Mouse (Mus musculus) limb, embryonic 15.5 days (tissue): ENCODE measurements around the gene Accs. TPM values are rescaled to one million over a fixed set of nuclear protein-coding genes. Genes with fewer than 3 reads are reported as not detected.

Source experiments
- ATAC-seq: fragments of 200-750 bp; cut with Nextera tagmentation; 2 replicates; pipeline ENCODE4 v1.8.0; 2017; ENCODE audit warnings: low read depth, moderate TSS enrichment; ENCODE audit not compliant: insufficient number of reproducible peaks, low FRiP score, low TSS enrichment
- H3K27ac ChIP-seq: fragments of 300-500 bp; sonication (generic); 2 replicates; pipeline ENCODE4 v1.5.1; 2015; ENCODE audit warnings: moderate library complexity, mild to moderate bottlenecking, inconsistent platforms
- H3K27me3 ChIP-seq: fragments of 300-500 bp; sonication (generic); 2 replicates; pipeline ENCODE4 v1.6.1; 2015; ENCODE audit warnings: inconsistent platforms
- H3K36me3 ChIP-seq: fragments of 300-500 bp; sonication (generic); 2 replicates; pipeline ENCODE4 v1.6.1; 2015; ENCODE audit warnings: inconsistent platforms
- H3K4me1 ChIP-seq: fragments of 300-500 bp; sonication (generic); 2 replicates; pipeline ENCODE4 v1.6.1; 2015; ENCODE audit warnings: inconsistent platforms
- H3K4me2 ChIP-seq: fragments of 300-500 bp; sonication (generic); 2 replicates; pipeline ENCODE4 v1.6.1; 2015; ENCODE audit warnings: mild to moderate bottlenecking, inconsistent platforms
- H3K4me3 ChIP-seq: fragments of 300-500 bp; sonication (generic); 2 replicates; pipeline ENCODE4 v1.5.1; 2015; ENCODE audit warnings: mild to moderate bottlenecking, inconsistent platforms
- H3K9ac ChIP-seq: fragments of 300-500 bp; sonication (generic); 2 replicates; pipeline ENCODE4 v1.6.1; 2015; ENCODE audit warnings: inconsistent platforms
- H3K9me3 ChIP-seq: fragments of 300-500 bp; sonication (generic); 2 replicates; pipeline ENCODE4 v1.6.1; 2016; ENCODE audit warnings: inconsistent platforms
- WGBS: fragments of 180-500 bp; shearing (Covaris S2); methylation state at CpG from one replicate; pipeline ENCODE4 v1.1.7; 2015; 5-methylcytosine and 5-hydroxymethylcytosine counted together
- polyA plus RNA-seq: library from polyadenylated mRNA; unstranded; fragments of >200 nt; fragmentation: Nextera tagmentation; extraction: Ambion mirVana; gene quantifications from 2 replicates; pipeline ENCODE4 v1.2.1, GENCODE M21; 2015

The Accs gene
- polyA plus RNA-seq, 1 experiment from 2014 or later, result 7.8 TPM

DNA sequence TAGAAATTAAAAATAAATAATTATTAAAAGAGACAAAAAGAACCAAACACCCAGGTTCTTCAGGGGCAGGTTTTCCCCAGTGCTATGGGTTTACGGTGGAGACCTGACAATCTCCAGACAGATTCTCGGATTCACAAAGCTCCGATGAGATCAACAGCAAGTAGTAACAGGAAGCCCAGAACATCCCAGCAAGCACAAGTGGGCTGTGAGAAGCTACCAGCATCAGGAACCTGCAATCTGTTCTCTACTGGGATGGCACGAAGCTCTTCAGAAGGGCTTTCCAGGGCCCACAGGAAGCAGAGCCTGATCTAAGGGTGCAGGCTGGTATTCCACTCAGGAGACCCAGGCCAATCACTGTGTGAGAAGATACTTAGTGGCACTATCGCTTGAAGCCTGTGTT is 61.2 kb downstream of the Accs start:
- H3K27ac ChIP-seq, result no peak overlapping the region
- H3K9me3 ChIP-seq, result no peaks in the 10 kb centered on the region
- H3K4me1 ChIP-seq, result peaks cover 5% of the 10 kb centered on the region
- 82% methylated on average over 5 of the region's 5 CpGs for WGBS
- no peak for ATAC-seq
- no peak overlapping the region for H3K9ac ChIP-seq
- no peaks in the 10 kb centered on the region for H3K27me3 ChIP-seq
- peaks cover 52% of the 10 kb centered on the region for H3K36me3 ChIP-seq
- no peak overlapping the region for H3K4me3 ChIP-seq
- H3K4me2 ChIP-seq, result no peak overlapping the region

DNA sequence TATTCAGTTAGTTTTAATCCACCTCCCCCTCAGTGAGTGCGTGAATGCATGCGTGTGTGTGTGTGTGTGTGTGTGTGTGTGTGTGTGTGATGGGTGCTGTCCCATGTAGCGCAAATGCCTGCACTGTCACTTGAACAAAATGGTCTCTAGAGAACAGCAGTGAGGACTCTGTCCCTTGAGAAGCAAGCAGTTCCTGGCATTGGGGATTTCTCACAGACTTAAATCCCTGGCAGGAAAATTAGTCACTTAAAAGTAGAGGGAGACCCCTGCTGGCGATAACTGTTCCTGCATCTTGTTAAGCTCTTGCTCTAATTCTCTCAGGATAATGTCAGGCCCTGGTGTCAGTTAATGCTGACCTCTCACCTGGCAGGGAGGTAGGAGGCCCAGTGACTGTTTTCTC is 63.6 kb downstream of the Accs start:
- H3K9ac ChIP-seq, result no peak overlapping the region
- peaks cover 37% of the 10 kb centered on the region for H3K36me3 ChIP-seq
- no peak overlapping the region for H3K4me2 ChIP-seq
- 56% methylated on average over 4 of the region's 4 CpGs for WGBS
- peaks cover 16% of the 10 kb centered on the region; the same call in 1 of the 2 replicates for H3K4me1 ChIP-seq
- no peaks in the 10 kb centered on the region for H3K9me3 ChIP-seq
- H3K27me3 ChIP-seq, result no peaks in the 10 kb centered on the region
- no peak overlapping the region for H3K4me3 ChIP-seq
- H3K27ac ChIP-seq, result no peak overlapping the region
- no peak for ATAC-seq

DNA sequence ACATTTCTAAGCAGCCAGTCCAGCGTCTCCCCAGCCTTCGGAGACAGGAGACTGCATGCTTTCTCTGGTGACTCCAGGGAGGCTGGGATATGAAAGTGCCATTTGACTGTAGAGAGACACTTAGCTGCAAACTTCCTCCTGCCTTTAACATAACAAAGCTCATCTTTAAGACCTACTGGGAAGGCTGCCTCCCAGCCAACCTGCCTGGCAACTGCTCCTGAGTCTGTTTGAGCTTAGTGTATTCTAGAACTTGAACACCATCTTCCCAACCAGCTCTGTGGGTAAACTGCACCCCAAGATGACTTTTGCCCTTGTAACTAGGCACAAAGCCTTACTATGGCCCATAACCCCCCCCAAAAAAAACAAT is 64.3 kb downstream of the Accs start:
- Histone ChIP-seq H3K4me1 (peaks cover 20% of the 10 kb centered on the region; the same call in 1 of the 2 replicates), H3K9ac (no peak overlapping the region), H3K27ac (no peak overlapping the region), H3K36me3 (peaks cover 31% of the 10 kb centered on the region), H3K27me3 (no peaks in the 10 kb centered on the region), H3K4me3 (no peak overlapping the region), H3K4me2 (no peak overlapping the region), H3K9me3 (no peaks in the 10 kb centered on the region)
- no peak for ATAC-seq
- WGBS, result 52% methylated on average over 2 of the region's 2 CpGs

DNA sequence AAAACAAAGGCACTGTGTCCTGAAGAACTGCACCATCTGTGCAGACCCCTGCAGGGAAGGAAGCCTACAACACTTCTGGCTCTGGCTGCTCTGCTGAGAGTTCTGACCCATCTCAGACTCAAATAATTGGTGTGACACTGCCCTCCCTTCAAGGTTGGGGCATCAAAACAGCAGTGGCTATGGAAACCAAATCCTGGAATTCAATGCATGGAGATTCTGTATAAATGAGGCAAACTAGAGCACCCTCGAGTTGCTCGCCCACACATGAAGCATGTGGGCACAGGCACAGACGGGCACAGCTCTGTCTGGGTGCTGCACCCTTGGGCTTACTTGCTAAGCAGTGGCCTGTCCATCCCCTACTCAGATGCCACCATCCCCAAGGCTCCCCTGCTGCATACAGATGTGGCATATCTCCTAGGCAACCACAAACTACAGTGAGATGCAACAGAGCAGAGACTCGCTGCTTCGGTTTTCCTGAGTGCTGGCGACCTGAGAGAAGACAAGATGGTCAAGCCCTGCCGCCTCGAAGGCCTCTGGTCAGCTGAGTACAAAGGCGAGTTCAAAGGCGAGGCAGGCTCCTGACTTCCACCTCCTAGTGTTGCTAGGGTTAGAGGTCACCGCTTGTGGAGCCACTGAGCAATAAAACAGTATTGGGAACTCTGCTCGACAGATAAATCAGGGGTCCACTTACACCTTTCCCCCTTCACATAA is 64.9 kb downstream of the Accs start:
- Histone ChIP-seq H3K27me3 (no peaks in the 10 kb centered on the region), H3K4me2 (no peak overlapping the region), H3K27ac (no peak overlapping the region), H3K9me3 (no peaks in the 10 kb centered on the region), H3K9ac (no peak overlapping the region), H3K36me3 (peaks cover 26% of the 10 kb centered on the region), H3K4me1 (peaks cover 25% of the 10 kb centered on the region), H3K4me3 (no peak overlapping the region)
- ATAC-seq, result no peak
- WGBS, result 53% methylated on average over 12 of the region's 12 CpGs

DNA sequence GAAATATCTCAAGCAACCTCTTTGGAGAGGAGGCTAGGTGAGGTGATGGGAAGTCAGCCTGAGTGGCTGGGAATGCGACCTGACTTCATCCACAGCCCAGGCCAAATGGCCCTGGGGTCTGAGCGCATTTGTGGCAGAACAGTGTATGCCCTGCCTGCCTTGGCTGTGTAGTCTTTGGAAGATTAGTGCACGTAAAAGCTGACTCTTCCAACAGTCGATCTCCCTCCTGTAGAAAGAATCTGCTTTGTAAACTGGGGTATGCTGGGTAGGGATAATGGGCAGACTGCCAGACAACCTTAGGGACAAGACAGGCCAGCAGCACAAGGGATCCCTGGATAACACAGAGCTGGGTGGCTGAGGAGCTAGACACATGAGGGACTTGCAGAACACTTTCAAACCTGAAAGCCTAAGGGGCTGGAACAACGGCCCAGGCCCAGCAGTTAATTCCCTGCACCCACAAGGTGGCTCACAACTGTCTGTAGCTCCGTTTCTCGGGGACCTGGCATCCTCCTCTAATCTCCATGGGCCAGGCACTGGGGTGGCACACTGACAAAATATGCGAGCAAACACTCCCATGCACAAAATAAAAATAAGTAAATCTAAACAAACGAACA is 65.7 kb downstream of the Accs start:
- Histone ChIP-seq H3K4me2 (no peak overlapping the region), H3K36me3 (peaks cover 22% of the 10 kb centered on the region), H3K4me1 (peaks cover 34% of the 10 kb centered on the region), H3K27ac (no peak overlapping the region), H3K9me3 (no peaks in the 10 kb centered on the region), H3K4me3 (no peak overlapping the region), H3K27me3 (no peaks in the 10 kb centered on the region), H3K9ac (no peak overlapping the region)
- no peak for ATAC-seq
- WGBS, result 68% methylated on average over 9 of the region's 9 CpGs

Other genes starting within 250 kb of the Accs start
- 2.1 and 2.4 TPM in 2 replicates for gene Alx4, start 207.6 kb downstream of the Accs start, polyA plus RNA-seq
- gene Ext2, start 27.4 kb downstream of the Accs start, polyA plus RNA-seq, result 114 and 121 TPM in 2 replicates
- gene Accsl, start 19.2 kb upstream of the Accs start, polyA plus RNA-seq, result not detected in 2 replicates
- gene Gm13889, start 107.3 kb upstream of the Accs start, polyA plus RNA-seq, result 3.6 and 4.0 TPM in 2 replicates
- gene Gm27027, start 146.4 kb upstream of the Accs start, polyA plus RNA-seq, result not detected in 2 replicates
- 63.1 and 69.3 TPM in 2 replicates for gene Alkbh3, start 160.9 kb upstream of the Accs start, polyA plus RNA-seq